Mouse (Mus musculus): Measurements from ENCODE around the gene Bcl11a. TPM values are rescaled to one million over a fixed set of nuclear protein-coding genes. Genes with fewer than 3 reads are reported as not detected.

Bcl11a gene
- polyA plus RNA-seq, 1 experiment, result 24.2 TPM

DNA sequence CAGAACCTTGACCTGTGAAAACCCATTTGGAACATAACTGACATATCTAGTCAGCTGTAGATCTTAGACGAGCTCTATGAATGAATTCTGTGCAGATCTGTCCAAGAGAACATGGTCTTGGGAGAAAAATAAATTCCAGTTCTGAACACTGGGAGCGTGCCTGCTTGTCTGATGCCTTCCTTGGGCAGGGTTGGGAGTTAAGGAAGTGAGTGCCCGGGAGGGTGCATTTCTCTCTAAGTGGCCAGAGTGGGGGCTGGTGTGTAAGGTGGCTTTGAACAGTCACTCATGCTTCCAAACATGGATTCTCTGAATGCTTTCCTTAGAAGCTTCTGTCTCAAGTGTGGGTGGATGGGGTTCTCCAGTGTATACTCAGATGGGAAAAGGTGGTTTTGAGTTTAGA lies 31.1 kb downstream of the Bcl11a start:
- no peak for TF ChIP-seq CTCF (IDR thresholded peaks at IDR 0.05; ENCODE audit: extremely low read depth, insufficient read depth, insufficient read length, insufficient replicate concordance)
- no peak for TF ChIP-seq POLR2A (IDR thresholded peaks at IDR 0.05; ENCODE audit: low read depth, low read length)
- no peak overlapping the region for H3K27ac ChIP-seq (ENCODE audit: insufficient read depth, low read length)
- H3K4me3 ChIP-seq (ENCODE audit: extremely low read depth, insufficient read depth, insufficient read length), result no peak overlapping the region
- H3K36me3 ChIP-seq (ENCODE audit: control insufficient read depth, insufficient read depth, low read length), result peaks cover 7% of the 10 kb centered on the region; the same call in 1 of the 2 replicates
- 81% methylated on average over 3 of the region's 3 CpGs for WGBS
- H3K27me3 ChIP-seq (ENCODE audit: control insufficient read depth, insufficient read depth, low read length), result no peaks in the 10 kb centered on the region
- no peak for DNase-seq (ENCODE audit: low read depth in 1 of 2, low spot score in 2 of 2)
- H3K4me1 ChIP-seq (ENCODE audit: control insufficient read depth, insufficient read depth, insufficient read length), result peaks cover 13% of the 10 kb centered on the region; the same call in 1 of the 2 replicates

DNA sequence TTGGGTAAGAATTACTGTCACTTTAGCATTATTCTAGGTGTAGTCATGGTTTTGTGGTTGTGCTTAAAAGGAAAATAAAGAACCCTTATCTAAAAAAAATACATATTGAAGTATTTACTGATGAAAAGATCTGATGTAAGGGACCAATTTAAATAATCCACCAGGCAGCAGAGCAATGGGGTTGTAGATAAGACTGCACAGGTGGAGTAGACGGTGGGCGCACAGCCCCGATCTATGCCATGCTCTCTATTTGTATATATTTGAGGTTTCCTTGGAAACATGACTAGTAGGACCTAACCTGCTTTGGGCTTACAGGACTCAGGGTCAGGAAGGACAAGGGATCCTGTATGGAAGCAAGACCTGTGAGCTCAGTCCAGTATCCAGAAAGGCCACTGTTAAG lies 31.5 kb downstream of the Bcl11a start:
- peaks cover 8% of the 10 kb centered on the region; the same call in 1 of the 2 replicates for H3K36me3 ChIP-seq (ENCODE audit: control insufficient read depth, insufficient read depth, low read length)
- WGBS, result 69% methylated on average over 3 of the region's 3 CpGs
- H3K27me3 ChIP-seq (ENCODE audit: control insufficient read depth, insufficient read depth, low read length), result no peaks in the 10 kb centered on the region
- H3K4me3 ChIP-seq (ENCODE audit: extremely low read depth, insufficient read depth, insufficient read length), result no peak overlapping the region
- no peak overlapping the region for H3K27ac ChIP-seq (ENCODE audit: insufficient read depth, low read length)
- DNase-seq (ENCODE audit: low read depth in 1 of 2, low spot score in 2 of 2), result no peak
- TF ChIP-seq CTCF (IDR thresholded peaks at IDR 0.05; ENCODE audit: extremely low read depth, insufficient read depth, insufficient read length, insufficient replicate concordance) (no peak), POLR2A (IDR thresholded peaks at IDR 0.05; ENCODE audit: low read depth, low read length) (no peak)
- peaks cover 13% of the 10 kb centered on the region; the same call in 1 of the 2 replicates for H3K4me1 ChIP-seq (ENCODE audit: control insufficient read depth, insufficient read depth, insufficient read length)

DNA sequence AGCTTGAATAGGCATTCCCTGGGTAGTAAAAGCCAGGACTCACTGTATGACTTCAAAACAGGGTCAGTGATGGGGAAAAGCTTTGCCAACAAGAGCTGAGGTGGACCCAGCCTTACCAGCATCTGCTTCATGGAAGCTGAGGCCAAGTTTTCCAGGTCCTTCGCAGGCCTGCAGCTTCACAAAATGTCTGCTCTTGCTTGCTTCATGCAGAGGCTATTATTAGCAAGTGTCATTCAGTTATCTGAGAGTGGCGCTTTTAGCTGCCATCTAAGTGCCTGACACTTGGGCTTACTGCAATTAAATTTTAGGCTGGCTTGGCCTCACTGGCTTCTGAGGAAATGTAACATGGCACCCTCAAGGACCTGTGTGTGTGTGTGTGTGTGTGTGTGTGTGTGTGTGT lies 32.3 kb downstream of the Bcl11a start:
- Histone ChIP-seq H3K4me1 (ENCODE audit: control insufficient read depth, insufficient read depth, insufficient read length) (peaks cover 15% of the 10 kb centered on the region; the same call in 1 of the 2 replicates), H3K36me3 (ENCODE audit: control insufficient read depth, insufficient read depth, low read length) (peaks cover 8% of the 10 kb centered on the region; the same call in 1 of the 2 replicates), H3K27me3 (ENCODE audit: control insufficient read depth, insufficient read depth, low read length) (no peaks in the 10 kb centered on the region), H3K4me3 (ENCODE audit: extremely low read depth, insufficient read depth, insufficient read length) (no peak overlapping the region), H3K27ac (ENCODE audit: insufficient read depth, low read length) (no peak overlapping the region)
- DNase-seq (ENCODE audit: low read depth in 1 of 2, low spot score in 2 of 2), result no peak
- 81% methylated on average over 2 of the region's 2 CpGs for WGBS
- TF ChIP-seq POLR2A (IDR thresholded peaks at IDR 0.05; ENCODE audit: low read depth, low read length) (no peak), CTCF (IDR thresholded peaks at IDR 0.05; ENCODE audit: extremely low read depth, insufficient read depth, insufficient read length, insufficient replicate concordance) (no peak)

DNA sequence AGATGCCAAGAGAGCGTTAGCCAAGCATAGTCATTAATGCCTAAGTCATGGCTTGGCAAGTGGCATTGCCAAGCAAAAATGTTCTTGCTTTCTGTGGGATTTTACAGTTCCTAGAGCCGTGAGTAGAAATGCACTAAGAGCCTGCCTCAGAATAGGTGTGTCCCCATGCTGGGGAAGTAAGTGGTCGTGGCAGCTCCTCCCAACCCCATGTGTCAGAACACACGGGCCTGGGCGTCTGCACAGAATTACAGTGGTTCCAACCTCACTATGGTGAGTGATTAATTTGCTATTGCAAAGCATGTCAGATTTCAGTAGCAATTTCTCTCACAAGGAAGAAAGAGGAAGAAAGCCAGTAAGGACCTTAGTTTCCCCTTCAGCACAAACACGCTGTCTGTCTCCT lies 33.9 kb downstream of the Bcl11a start:
- no peak for TF ChIP-seq POLR2A (IDR thresholded peaks at IDR 0.05; ENCODE audit: low read depth, low read length)
- no peak for TF ChIP-seq CTCF (IDR thresholded peaks at IDR 0.05; ENCODE audit: extremely low read depth, insufficient read depth, insufficient read length, insufficient replicate concordance)
- WGBS, result 59% methylated on average over 6 of the region's 6 CpGs
- Histone ChIP-seq H3K36me3 (ENCODE audit: control insufficient read depth, insufficient read depth, low read length) (peaks cover 7% of the 10 kb centered on the region; the same call in 1 of the 2 replicates), H3K27ac (ENCODE audit: insufficient read depth, low read length) (no peak overlapping the region), H3K4me1 (ENCODE audit: control insufficient read depth, insufficient read depth, insufficient read length) (peaks cover 24% of the 10 kb centered on the region), H3K4me3 (ENCODE audit: extremely low read depth, insufficient read depth, insufficient read length) (no peak overlapping the region), H3K27me3 (ENCODE audit: control insufficient read depth, insufficient read depth, low read length) (no peaks in the 10 kb centered on the region)
- no peak for DNase-seq (ENCODE audit: low read depth in 1 of 2, low spot score in 2 of 2)

DNA sequence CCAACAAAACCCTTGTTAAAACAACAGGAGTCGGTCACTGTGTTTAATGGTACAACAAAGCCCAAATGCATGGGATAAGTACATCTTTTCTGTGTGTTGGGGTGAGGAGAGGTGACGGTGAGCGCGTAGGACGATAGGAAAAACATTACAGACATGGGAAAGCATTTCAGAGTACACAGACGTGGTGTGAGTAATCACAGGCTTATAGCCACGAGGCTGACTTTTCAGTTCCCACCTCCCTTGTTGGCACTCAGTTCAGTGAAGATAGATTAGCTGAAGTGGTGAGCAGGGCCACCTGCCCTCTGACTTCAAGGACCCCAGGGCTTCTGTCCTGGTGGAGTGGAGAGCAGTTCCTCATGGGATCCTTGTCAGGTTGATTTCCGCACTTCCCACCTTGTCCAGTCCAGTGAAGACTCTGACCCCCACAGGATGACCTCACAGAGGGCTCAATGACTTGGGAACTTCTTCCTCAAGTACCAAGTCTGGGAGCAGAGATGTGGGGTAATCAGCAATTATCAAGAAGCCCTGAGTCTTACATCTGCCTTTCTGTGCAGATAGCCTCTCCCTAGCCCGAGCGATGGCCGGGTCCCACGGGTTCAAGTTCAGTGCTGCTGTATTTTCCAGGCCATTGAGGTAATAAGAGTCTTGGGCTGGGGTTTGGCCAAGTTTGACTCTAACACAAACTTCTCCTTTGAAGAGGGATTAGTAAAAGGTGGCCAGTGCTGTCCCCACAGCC lies 37.3 kb downstream of the Bcl11a start:
- TF ChIP-seq POLR2A (IDR thresholded peaks at IDR 0.05; ENCODE audit: low read depth, low read length) (no peak), CTCF (IDR thresholded peaks at IDR 0.05; ENCODE audit: extremely low read depth, insufficient read depth, insufficient read length, insufficient replicate concordance) (no peak)
- Histone ChIP-seq H3K27ac (ENCODE audit: insufficient read depth, low read length) (no peak overlapping the region), H3K27me3 (ENCODE audit: control insufficient read depth, insufficient read depth, low read length) (no peaks in the 10 kb centered on the region), H3K4me3 (ENCODE audit: extremely low read depth, insufficient read depth, insufficient read length) (no peak overlapping the region), H3K4me1 (ENCODE audit: control insufficient read depth, insufficient read depth, insufficient read length) (peaks cover 20% of the 10 kb centered on the region), H3K36me3 (ENCODE audit: control insufficient read depth, insufficient read depth, low read length) (peaks cover 7% of the 10 kb centered on the region; the same call in 1 of the 2 replicates)
- no peak for DNase-seq (ENCODE audit: low read depth in 1 of 2, low spot score in 2 of 2)
- WGBS, result 83% methylated on average over 12 of the region's 12 CpGs

DNA sequence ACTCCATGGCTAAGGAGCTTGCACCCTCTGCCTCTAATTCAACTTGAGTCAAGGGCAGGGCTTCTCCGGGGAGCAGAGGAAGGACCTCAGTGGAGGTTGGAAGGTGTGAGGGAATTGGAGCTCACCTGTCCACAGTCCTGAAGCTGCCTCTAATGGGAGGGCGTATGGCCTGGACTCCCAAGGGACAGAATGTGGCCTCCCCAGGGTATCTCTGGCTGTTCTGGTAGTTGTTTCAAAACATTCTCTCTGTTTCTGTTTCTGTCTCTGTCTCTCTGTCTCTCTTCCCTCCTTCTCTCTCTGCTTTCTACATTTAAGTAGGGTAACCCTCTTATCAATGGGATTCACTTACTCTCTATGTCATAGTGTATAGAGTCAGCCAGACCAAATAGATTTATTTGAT lies 38.2 kb downstream of the Bcl11a start:
- WGBS, result 62% methylated on average over 2 of the region's 2 CpGs
- no peak overlapping the region for H3K27ac ChIP-seq (ENCODE audit: insufficient read depth, low read length)
- H3K27me3 ChIP-seq (ENCODE audit: control insufficient read depth, insufficient read depth, low read length), result no peaks in the 10 kb centered on the region
- peaks cover 20% of the 10 kb centered on the region for H3K4me1 ChIP-seq (ENCODE audit: control insufficient read depth, insufficient read depth, insufficient read length)
- no peak for TF ChIP-seq CTCF (IDR thresholded peaks at IDR 0.05; ENCODE audit: extremely low read depth, insufficient read depth, insufficient read length, insufficient replicate concordance)
- no peak for TF ChIP-seq POLR2A (IDR thresholded peaks at IDR 0.05; ENCODE audit: low read depth, low read length)
- H3K36me3 ChIP-seq (ENCODE audit: control insufficient read depth, insufficient read depth, low read length), result peaks cover 7% of the 10 kb centered on the region; the same call in 1 of the 2 replicates
- no peak for DNase-seq (ENCODE audit: low read depth in 1 of 2, low spot score in 2 of 2)
- no peak overlapping the region for H3K4me3 ChIP-seq (ENCODE audit: extremely low read depth, insufficient read depth, insufficient read length)

Measured in spleen, adult 2 months (tissue).